Mouse (Mus musculus) adrenal gland, adult 18-20 months (tissue): Measurements from ENCODE around the gene Cel. TPM values are rescaled to one million over a fixed set of nuclear protein-coding genes. Genes with fewer than 3 reads are reported as not detected.

Experiments used
- DNase-seq, 2 experiments: peaks; one replicate each; pipeline ENCODE4 v3.0.0; 2021 to 2022; ENCODE audit warnings: low spot score in 2 of 2
- long read RNA-seq, 2 experiments: library from polyadenylated mRNA; stranded (forward); transcript quantifications; one replicate each; pipeline ENCODE4 v2.0.0; 2021
- total RNA-seq, 2 experiments: library from RNA; stranded (reverse); gene quantifications; 1 replicate in 1 of 2; 2 replicates in 1 of 2; pipeline ENCODE4 v1.2.3; 2021

Gene Cel
- not detected for total RNA-seq
- long read RNA-seq, experiment 1, result 0 reads
- long read RNA-seq, experiment 2, result 0 reads

- DNase-seq, result no peak
These were observed at the start of gene Cel for GRCm38 (mm10) chr2:28563303-28563702. Gene Cel, minus strand, starts transcription at chr2:28563403.

DNA sequence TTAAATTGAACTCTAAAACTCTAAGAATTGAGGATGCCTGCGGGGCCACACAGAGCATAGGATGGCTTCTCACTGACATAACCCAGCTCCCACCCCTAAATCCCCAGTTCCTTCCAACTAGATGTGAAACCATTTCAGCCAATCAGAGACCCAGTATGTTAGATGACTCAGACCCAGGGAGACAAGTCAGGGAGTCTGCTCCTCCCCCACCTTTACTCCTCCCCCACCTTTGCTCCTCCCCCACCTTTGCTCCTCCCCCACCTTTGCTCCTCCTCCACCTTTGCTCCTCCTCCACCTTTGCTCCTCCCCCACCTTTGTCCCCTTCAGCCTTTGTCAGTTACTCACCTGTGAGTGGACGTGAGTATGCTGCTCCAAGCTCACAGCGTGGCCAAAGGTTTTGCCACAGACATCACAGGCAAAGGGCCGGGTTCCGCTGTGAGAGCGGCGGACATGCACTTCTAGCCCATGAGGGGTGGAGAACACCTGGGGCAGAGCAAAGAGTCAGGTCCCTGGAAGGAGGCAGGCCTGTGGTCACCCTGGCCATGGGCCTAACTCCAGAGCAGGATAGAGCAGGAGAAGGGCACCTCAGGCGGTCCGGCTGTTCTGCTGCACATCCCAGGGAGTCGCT lies 49.3 kb upstream of the Cel start:
- no peak for DNase-seq

GRCm38 (mm10) chr2:28611407-28611787 lies 48.2 kb upstream of the Cel start:
- no peak for DNase-seq

DNA sequence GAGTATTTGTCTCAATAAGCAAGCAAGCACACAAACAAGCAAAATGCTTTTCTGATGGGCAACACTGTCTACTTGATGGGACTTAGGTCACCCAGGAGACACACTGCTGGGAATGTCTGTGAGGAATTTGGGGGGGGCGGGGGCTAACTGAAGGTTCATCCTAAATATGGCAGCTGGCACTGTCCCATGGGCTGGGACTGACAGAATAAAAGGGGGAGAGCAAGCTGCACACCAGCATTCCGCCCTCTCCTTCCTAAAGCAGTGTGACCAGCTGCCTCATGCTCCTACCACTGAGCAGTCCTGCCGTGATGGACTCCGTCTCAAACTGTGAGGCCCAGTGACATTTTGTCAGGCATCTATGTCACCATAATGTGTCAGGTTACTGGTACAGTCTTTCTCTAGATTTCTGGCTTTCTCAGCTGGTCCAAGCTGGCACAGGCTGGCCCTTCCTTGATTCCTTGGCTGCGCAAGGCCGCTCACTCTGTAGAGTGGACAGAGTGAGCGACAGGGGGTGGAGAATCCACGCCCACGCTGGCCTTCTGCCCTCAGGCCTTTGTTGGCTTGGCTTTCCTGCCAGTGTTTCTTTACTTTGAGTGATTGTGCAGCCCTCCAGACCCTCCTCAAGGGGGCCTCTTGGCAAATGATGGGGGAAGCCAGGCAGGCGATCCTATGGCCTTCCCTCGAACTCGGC lies 47.7 kb upstream of the Cel start:
- no peak for DNase-seq

DNA sequence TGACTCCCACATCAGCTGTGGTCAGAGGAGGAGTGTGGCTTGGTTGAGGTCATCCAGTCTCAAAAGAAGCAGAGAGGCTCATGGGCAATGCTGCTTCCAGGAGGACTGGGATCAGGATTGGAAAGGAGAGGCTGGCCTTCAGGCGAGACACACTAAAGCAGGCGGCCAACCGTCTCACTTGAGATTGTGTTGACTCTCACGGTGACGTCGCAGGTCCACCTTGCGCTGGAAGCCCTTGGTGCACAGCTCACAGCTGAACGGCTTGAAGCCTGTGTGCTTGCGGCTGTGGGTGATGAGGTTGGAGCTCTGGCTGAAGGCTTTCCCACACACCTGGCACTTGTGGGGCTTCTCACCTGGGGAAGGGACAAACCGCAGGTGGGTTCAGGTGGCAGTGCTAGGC lies 46.6 kb upstream of the Cel start:
- no peak for DNase-seq

DNA sequence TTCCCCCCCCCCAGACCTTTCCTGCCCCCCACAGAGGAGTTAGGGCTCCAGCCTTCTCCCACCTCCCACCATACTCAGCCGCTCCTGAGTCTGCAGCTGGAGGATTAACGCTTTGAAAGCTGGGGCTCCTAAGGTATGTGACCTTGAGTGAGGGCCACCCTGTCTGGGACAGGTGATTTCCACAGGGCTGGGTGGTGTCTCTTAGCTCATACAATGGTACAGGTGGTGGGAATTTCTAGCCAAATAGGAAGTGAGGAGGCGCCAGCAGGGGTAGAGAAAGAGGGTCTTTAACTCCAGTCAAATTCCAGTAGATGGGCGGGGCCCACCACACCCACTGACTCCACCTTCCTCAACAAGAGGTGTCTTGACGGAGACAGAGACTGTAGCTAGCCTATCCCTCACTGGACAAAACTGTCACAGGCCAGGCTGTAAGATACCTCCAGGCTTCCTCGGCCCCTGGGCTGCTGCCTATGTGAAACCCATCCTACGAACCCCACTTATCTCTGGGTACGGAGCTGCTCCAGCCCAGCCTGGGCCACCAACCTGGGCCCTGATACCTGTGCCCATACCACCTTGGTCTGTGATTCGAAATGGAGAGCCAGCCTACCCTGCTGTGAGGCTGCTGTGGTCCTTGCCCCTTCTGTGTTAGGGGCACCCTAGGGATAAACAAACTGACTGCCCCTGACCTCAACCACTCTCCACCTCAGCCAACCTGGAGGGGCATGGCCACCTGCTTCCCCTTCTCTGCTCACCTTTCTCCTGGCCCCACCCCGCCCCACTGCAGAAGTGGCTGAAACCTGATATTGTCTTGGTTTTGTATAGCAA lies 44.4 kb upstream of the Cel start:
- no peak for DNase-seq

DNA sequence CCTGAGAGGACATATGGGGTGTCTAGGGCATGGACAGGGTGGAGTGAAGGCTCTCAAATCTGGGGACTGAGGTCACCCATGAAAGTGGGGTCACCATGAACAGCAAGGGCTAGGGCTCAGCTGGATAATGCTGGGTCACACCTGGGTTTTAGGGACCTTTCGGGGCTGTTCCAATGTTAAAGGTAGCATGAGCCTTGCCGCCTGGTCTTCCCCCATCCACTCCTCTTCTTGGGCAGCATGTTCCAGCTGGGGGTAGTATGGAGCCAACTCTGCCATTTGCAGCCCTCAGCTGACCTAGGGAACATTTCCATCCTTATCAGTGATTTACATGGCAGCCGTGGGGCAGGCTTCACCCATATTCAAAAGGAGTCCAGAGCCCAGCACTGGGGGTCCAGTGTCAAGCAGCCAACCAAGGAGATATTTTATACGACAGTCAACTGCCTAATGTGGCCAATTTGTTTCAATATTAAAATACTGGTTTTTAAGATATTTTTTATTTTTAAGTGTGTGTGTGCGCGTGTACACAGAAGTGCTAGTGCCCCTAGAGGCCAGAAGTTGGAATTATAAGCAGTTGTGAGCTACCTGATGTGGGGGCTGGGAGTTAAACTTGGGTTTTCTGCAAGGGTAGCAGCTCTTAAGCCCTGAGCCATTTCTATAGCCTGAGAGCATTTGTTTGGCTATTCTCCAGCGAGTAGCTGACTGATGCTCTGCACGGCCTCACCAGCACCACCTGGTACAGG lies 43.6 kb upstream of the Cel start:
- no peak for DNase-seq

GRCm38 (mm10) chr2:28605789-28606541 lies 42.8 kb upstream of the Cel start:
- DNase-seq, result no peak

DNA sequence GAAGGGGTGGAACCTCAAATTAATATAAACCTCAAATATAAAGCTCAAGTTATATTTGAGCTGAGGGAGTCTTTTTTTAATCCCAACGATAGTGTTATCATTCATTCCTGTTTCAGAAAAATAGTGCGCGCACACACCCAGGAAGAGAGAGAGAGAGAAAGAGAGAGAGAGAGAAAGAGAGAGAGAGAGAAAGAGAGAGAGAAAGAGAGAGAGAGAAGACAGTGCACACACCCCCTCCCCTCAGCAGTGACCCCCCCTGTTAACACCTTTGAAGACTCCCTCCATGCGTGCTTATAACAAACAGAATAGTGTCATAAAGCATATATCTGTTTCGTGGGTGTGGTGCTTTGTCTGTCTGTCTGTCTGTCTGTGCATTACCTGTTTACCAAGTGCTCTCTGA lies 40.3 kb upstream of the Cel start:
- no peak for DNase-seq

DNA sequence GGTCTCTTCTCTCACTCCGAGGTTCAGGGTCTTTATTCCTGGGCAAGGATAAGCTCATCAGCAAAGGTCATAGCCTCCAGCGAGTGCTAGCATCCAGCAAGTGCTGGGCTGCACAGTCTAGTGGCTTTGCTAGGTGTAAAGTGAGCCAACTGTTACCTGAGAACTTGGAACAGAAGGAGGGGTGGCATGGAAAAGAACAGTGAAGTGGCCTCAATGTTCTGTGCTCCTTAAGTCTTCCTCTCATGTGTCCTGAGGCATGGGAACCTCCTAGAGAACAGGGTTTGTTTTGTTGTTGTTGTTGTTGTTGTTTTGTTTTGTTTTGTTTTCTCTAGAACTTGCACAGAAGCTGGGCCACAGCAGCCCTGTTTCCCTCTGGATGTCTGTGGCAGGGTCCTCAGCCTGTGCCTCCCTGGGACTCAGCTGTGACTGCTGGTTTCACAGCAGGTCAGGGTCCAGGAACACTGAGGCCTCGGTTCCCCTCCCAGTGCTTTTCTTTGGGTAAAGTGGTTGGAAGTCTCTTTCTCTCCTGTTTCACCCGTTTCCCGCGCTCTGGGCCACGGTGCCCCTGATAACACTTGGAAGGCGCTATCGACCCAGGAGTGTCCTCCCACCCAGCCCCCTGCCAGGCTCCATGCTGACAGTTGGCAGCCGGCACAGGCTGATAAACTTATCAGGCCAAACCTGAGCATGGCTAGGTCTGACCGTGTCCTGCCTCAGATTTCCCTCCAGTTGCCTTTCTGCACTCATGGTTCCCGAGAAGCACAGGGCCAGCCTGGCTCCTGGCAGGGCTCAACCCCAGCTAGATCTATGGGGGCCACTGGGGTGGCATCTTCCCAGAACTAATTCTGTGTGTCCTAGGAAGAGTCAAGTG lies 38.8 kb upstream of the Cel start:
- DNase-seq, result no peak

GRCm38 (mm10) chr2:28599569-28599900 lies 36.3 kb upstream of the Cel start:
- no peak for DNase-seq

- DNase-seq, result no peak
These were observed 35.7 kb upstream of the Cel start for GRCm38 (mm10) chr2:28598692-28599568.

- DNase-seq, result no peak
These were observed 34.7 kb upstream of the Cel start for GRCm38 (mm10) chr2:28597733-28598547.

- DNase-seq, result no peak
These were observed 33.8 kb upstream of the Cel start for GRCm38 (mm10) chr2:28596998-28597397.

DNA sequence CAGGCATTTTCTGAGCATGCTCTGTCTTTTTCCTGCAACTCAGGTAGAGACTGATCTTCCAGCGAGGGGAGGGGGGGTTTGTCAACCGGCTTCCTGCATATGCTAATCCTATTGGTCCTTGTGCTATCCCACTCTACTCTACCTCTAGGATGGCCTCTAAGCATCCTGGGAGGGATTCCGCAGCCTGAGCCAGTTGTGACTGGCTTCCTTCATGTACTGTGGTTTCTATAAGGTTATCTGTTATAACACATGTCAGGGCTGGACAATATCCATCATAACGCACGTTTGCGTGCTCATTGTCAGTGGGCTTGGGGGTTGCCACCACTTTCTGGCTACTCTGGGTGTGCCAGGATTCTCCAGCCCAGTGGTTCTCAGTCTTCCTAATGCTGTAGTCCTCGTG lies 32.8 kb upstream of the Cel start:
- no peak for DNase-seq

- DNase-seq, result peak; percentile 57 to 68
These were observed 29.6 kb upstream of the Cel start for GRCm38 (mm10) chr2:28592809-28593208.

- DNase-seq, result no peak
These were observed 28.3 kb upstream of the Cel start for GRCm38 (mm10) chr2:28591479-28591878.

- no peak for DNase-seq
These were observed 25.4 kb upstream of the Cel start for GRCm38 (mm10) chr2:28588574-28588973.
